Mouse (Mus musculus) lung, postnatal 25 days (tissue): Measurements from ENCODE around the gene Sft2d1.
"Not testable (repeated sequence)": the region's sequence is repeated elsewhere in the genome, so short reads cannot be mapped to it uniquely, and the experiment has no call there.

Experiments used
- DNase-seq: peaks from one replicate; pipeline ENCODE4 v3.0.0; 2022; ENCODE audit warnings: low spot score

The Sft2d1 gene

DNA sequence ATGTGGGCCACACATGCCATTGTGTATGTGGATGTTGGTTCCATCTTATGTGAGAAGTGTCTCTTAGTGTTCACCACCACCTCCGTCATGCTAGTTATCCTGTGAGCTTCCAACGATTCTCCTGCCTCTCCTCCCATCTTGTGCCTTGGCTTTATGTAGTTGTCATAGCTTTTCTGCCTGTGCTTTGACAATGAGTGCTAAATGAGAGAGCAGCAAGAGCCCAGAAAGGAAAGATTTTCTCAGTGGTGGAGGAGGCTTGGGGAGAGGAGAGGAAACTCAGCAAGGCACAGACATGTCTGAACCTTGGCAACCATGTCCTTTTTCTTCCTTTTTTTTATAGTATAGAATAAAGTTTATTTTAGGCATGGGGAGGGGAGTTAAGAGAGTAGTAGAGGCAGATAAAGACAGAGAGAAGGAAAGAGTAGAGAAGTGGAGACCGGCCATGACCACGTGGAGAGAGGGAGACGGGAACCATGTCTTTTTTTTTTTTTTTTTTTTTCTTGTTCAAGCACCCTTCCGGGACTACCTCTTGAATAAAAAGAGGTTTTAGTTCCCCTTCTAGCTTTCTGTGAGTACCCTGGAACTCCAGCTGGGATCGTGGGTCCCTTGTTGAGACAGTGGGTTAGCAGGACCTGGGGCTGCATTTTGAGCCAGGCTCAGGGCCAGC, 8.0 kb upstream of the Sft2d1 start:
- no peak for DNase-seq

- DNase-seq = no peak
Observed at GRCm38 (mm10) chr17:8303671-8304070, 7.2 kb upstream of the Sft2d1 start.

DNA sequence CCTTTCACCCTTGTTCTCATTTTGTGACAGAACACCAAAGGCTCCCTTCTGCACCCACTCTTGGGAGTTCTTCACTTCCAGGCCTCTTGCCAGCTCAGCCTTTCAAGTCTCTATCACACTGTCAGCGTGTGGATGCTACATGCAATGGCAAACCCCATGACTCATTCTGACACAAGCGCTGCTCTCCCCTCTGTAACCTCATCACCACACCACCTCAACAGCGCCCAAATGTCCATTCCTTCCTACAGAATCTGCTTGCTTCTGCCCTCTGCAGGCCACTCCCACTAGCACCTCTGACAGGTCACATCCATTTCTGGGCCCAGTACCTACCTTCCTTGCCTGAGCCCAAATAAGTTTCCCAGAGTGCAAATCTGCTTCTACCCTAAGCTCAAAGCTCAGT, 5.1 kb upstream of the Sft2d1 start:
- DNase-seq = no peak

DNA sequence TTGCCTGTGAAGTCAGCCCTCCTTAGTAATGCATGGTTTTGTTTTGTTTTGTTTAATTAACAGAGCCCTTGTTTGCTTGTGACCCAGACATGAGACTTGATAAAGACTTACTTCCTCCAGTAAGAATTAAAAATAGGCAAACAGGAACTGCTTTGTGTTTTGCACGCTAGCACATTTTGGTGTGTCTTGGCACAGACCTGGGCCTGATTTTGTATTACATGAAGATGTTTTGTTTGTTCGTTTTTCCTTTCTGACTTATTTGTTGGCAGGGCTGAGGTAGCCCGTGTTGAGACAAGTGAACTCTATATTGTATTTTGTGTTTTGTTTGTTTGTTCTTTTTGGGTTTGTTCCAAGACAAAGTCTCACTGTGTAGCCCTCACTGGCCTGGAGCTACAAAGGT, 849 bp downstream of the Sft2d1 start:
- DNase-seq = peak; percentile 31

DNA sequence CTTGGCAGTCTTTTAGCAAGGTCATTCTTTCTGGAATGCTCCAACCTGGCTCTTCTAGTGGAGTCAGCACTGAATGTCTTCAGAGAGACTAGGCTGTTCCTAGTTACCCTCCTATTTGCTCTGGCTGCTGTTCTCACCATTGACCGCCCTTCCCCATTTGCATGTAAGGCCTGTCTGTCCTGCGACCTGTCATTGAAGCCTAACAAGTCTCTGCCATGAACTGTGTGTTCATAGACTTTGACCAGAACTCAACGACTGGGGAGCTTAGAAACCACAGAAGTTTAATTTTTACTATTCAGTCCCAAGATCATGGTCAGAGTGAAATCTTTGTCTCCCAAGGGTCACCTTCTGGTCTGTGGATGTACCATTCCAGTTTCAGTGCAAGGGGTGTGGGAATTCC, 3.1 kb downstream of the Sft2d1 start:
- no peak for DNase-seq

- DNase-seq = peak; percentile 67
Observed at GRCm38 (mm10) chr17:8316251-8316650, 5.3 kb downstream of the Sft2d1 start.

DNA sequence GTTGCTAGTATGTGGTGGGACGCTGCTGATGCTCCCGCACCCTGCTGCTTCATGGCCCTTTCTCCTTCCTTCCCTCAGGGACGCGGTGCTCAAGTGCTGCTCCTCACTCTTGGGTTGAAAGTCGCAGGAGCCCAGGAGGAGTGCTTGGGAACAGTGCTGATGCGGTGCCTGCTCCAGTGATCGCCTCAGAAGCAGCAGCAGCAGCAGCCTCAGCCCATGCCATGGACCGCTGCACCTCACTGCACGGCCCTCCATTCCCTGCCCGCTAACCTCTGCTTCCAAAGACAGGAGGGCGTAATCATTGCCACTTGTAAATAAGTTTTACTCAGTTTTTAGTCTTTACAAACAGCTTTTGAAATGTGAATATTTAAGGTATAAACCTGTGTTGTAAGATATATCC, 16.0 kb downstream of the Sft2d1 start:
- not testable (repeated sequence) for DNase-seq

DNA sequence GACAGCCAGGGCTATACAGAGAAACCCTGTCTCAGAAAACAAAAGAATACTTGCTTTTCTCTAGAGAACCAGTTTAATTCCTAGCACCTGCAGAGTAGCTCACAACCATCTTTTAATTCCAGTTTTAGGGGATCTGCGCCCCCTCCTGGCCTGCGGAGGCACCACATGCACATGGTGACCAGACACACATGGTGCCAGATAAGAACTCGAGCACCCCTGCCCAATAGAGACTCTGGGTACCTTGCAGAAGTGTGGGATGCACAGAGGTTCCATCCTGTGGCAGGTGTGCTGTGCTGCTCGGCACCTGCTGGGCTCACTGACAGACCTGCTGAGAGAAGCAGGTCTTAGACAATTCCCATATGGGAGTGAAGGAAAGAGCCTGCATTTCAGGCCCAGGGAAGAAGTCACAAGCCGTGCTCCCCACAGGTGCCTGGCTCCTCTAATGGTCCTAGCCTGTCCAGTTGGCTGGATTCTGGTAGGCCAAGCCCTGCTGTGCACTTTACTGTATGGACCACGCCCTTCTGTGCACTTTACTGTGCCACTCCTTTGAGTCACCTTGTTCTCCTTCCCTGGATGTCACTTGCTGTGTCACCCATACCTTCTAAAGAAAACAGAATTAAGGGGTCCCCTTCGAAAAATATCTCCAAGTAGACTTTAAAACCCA, 17.7 kb downstream of the Sft2d1 start:
- DNase-seq = no peak

DNA sequence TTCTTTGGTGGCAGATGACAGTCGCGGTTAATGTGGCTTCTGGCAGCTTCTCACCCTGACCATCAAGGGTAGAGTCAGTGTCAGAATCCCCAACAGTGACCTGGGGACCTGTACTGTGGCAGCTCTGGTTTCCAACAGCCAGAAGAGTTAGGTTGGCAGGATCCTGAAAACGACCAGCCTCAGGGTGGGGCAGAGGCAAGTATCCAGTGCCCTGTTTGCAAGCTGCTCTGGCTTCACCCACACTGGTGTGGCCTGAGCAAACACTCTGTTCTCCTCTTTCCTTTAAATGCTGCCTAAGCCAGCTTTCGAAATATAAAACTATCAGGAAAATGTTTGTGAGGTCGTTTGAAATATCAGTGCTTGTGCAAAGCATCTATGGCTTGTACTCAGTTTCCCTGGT, 19.7 kb downstream of the Sft2d1 start:
- DNase-seq = no peak

DNA sequence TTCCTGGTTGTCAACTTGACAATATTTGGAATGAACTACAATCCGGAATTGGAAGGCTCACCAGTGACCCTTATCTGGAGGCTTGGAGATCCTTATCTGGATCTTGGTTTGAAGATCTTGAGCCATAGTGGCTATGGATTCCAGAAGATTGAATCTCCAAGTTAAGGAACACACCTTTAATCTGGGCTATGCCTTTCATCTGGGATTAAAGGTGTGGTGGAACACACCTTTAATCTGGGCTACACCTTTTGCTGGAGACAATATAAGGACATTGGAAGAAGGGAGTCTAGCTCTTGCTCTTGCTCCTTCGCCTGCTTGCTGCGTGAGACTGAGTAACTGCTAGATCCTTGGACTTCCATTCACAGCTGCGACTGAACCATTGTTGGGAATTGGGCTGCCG, 26.3 kb downstream of the Sft2d1 start, which contains the start of gene Prr18:
TSS of gene Prr18 (plus strand) at position 301 of the 400 bp plus-strand sequence.
- not testable (repeated sequence) for DNase-seq

- DNase-seq = peak; percentile 59
Observed at GRCm38 (mm10) chr17:8339666-8340374, 28.9 kb downstream of the Sft2d1 start.

GRCm38 (mm10) chr17:8340407-8341359, 29.8 kb downstream of the Sft2d1 start:
- no peak for DNase-seq

- no peak for DNase-seq
Observed at GRCm38 (mm10) chr17:8341360-8341963, 30.6 kb downstream of the Sft2d1 start.

DNA sequence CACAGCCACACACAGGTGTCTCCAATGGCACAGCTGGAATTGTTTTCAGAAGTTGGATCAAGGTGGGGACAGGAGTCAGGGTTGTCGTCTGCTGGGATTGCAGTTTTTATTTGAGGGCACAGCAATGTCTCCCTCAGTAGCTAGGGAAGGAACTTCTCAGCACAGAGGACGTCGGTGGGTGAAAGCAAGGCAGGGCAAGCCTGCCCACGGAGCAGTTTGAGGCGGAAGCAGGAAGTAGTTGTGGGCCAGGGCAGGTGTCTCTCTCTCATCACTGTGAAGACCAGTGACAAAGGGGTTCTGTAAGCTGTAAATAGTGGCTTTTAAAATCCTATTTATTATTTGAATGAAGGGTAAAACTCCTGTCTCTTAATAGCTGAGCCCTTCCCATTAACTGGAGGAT, 31.8 kb downstream of the Sft2d1 start:
- DNase-seq = no peak

DNA sequence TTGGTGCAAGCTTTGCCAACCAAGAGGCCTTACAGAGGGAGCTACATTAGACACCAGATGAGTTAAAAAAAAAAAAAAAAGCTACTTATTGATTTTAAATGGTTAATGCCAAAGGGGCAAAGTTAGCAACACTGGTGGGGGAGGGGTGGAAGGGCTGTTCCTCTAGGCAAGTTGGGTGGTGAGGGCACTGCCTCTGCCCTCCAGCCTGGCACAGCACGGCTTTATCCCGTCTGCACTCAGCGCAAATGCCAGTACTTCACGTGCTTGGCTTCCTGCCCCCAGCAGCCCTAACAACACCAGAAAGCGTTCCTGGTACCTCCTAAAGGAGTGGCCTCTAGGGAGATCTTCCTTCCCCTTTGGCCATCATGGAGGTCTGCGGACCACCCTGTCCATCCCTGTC, 32.5 kb downstream of the Sft2d1 start:
- no peak for DNase-seq

DNA sequence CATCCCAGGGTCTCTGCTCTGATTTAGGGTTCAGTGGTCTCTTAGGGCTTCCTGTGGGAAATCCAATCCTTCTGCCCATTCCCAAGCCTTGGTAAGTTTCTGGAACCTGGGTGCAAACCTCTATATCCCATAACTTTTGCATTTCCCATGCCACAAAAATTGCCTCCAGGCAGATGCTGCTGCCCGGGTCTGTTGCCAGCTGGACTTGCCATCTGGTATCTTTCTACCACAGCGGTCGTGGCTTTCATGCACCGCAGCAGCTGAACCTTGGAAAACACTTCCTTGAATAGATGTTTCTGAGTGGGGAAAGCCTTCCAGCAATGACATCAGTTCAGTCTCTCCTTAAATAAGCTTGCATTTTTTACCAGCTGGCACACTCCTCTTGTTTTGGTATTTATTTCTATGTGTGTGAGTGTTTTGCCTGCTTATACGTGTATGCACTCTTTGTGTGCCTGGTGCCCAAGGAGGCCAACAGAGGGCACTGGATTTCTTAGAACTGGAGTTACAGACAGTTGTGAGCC, 36.9 kb downstream of the Sft2d1 start:
- no peak for DNase-seq

- no peak for DNase-seq
Observed at GRCm38 (mm10) chr17:8348941-8349340, 38.0 kb downstream of the Sft2d1 start.

DNA sequence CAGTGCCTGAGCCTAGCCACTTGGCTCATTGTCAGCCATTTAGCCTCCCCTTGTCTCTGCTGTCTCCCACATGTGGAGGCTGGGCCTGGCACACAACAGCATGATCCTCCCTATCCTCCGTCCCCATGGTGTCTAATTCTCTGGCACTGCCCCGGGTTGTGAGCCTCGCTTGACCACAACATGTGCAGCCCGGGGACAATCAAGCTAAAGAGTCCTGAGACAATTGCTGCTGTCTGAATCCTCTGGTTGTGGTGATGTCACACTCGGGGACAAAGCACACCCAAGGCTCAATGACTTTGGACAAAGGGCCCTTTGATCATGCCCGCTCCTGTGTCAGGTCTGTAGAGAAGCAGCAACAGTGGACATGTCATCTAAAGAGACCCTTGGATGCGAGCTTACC, 40.2 kb downstream of the Sft2d1 start:
- DNase-seq = no peak

DNA sequence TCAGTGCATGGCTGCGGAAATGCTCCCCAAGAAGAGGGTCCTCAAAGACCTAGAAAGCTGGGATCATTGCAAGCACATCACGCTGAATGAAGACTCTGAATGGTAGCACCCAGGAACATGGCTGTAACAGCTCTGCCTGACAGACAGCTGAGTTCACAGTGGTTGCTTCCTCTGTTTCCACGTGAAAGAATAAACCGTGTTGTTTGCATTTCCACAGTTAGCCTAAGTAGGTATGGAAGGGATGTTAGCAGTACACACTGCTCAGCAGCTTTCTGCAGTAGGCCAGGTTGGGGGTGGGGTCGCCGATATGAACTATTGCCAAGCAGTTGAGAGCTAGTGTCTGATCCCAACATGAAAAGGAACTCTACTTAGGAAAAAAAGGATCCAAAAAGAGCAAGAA, 44.8 kb downstream of the Sft2d1 start, which contains the start of gene T2:
TSS of gene T2 (plus strand) at position 301 of the 400 bp plus-strand sequence.
- DNase-seq = no peak

DNA sequence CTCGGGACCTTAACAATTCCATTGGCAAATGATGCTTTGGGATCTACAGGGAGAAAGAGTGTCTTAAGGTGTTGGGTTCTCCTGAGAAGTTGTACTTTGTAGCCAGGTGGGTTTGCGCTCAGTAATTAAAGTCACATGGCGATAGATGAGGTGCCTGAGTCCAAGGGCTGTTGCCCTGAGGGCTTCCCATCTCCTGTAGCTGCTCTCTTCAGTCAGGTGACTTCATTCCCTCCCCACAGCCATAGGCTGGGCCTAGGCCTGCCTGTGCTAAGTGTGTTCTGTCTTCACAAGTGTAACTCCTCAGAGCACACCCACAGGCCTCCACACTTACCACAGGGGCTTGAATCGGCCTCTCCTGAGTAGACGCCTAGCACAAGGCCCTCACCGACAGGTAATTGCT, 46.6 kb downstream of the Sft2d1 start:
- no peak for DNase-seq

DNA sequence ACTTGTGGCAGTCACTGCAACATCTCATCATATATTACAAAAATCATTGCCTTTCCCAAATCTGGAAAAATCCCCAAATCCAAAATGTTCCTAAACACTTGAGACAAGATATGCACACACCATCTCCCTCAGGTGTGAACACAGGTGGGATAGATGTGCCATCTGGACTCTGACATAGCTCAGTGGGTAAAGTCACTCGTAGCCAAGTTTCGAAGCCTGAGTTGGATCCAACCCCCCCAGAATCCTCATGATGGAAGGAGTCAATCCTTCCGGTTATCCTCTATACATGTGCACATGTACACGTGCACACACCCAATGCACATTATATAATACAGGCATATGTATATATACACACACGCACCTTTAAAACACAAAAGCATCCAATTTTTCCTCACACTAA, 50.0 kb downstream of the Sft2d1 start:
- DNase-seq = no peak
